Mouse (Mus musculus): ENCODE measurements around the gene Mroh2a. TPM values are rescaled to one million over a fixed set of nuclear protein-coding genes. Genes with fewer than 3 reads are reported as not detected.

Gene Mroh2a
- polyA plus RNA-seq, 1 experiment = 0.08 TPM

GRCm38 (mm10) chr1:88263778-88264177 lies 37.0 kb downstream of the Mroh2a start:
- no peak for DNase-seq
- 92% methylated on average over 5 of the region's 5 CpGs for WGBS

GRCm38 (mm10) chr1:88264237-88264868 lies 37.6 kb downstream of the Mroh2a start:
- TF ChIP-seq POLR2A (IDR thresholded peaks at IDR 0.05; ENCODE audit: low read depth, low read length) (no peak), CTCF (conservative IDR thresholded peaks at IDR 0.05; ENCODE audit: insufficient read depth, insufficient read length, low read depth, low read length) (no peak)
- Histone ChIP-seq H3K36me3 (ENCODE audit: control insufficient read depth, insufficient read depth, low read length) (peaks cover 5% of the 10 kb centered on the region; the same call in 1 of the 2 replicates), H3K4me3 (ENCODE audit: insufficient read depth, low read depth, low read length) (no peak overlapping the region), H3K27me3 (replicated peaks; ENCODE audit: control insufficient read depth, insufficient read depth, low read length) (no peaks in the 10 kb centered on the region), H3K27ac (ENCODE audit: insufficient read depth, low read depth, low read length) (no peak overlapping the region), H3K4me1 (ENCODE audit: control insufficient read depth, insufficient read depth, low read length) (no peaks in the 10 kb centered on the region; the same call in 1 of the 2 replicates)
- no peak for DNase-seq
- WGBS = 80% methylated on average over 7 of the region's 7 CpGs

More at GRCm38 (mm10) chr1:88263778-88264177, 37.0 kb downstream of the Mroh2a start:
- H3K4me1 ChIP-seq (ENCODE audit: control insufficient read depth, insufficient read depth, low read length) = no peaks in the 10 kb centered on the region; the same call in 1 of the 2 replicates
- no peak for TF ChIP-seq CTCF (conservative IDR thresholded peaks at IDR 0.05; ENCODE audit: insufficient read depth, insufficient read length, low read depth, low read length)
- TF ChIP-seq POLR2A (IDR thresholded peaks at IDR 0.05; ENCODE audit: low read depth, low read length) = no peak
- H3K4me3 ChIP-seq (ENCODE audit: insufficient read depth, low read depth, low read length) = no peak overlapping the region
- no peak overlapping the region for H3K27ac ChIP-seq (ENCODE audit: insufficient read depth, low read depth, low read length)
- no peaks in the 10 kb centered on the region for H3K27me3 ChIP-seq (replicated peaks; ENCODE audit: control insufficient read depth, insufficient read depth, low read length)
- H3K36me3 ChIP-seq (ENCODE audit: control insufficient read depth, insufficient read depth, low read length) = peaks cover 5% of the 10 kb centered on the region; the same call in 1 of the 2 replicates

GRCm38 (mm10) chr1:88264869-88265240 lies 38.1 kb downstream of the Mroh2a start:
- Histone ChIP-seq H3K27ac (ENCODE audit: insufficient read depth, low read depth, low read length) (no peak overlapping the region), H3K4me1 (ENCODE audit: control insufficient read depth, insufficient read depth, low read length) (no peaks in the 10 kb centered on the region; the same call in 1 of the 2 replicates), H3K27me3 (replicated peaks; ENCODE audit: control insufficient read depth, insufficient read depth, low read length) (no peaks in the 10 kb centered on the region), H3K36me3 (ENCODE audit: control insufficient read depth, insufficient read depth, low read length) (peaks cover 8% of the 10 kb centered on the region; the same call in 1 of the 2 replicates), H3K4me3 (ENCODE audit: insufficient read depth, low read depth, low read length) (no peak overlapping the region)
- WGBS = 75% methylated on average over 4 of the region's 4 CpGs
- DNase-seq = no peak
- TF ChIP-seq CTCF (conservative IDR thresholded peaks at IDR 0.05; ENCODE audit: insufficient read depth, insufficient read length, low read depth, low read length) (no peak), POLR2A (IDR thresholded peaks at IDR 0.05; ENCODE audit: low read depth, low read length) (no peak)

- Histone ChIP-seq H3K36me3 (ENCODE audit: control insufficient read depth, insufficient read depth, low read length) (peaks cover 8% of the 10 kb centered on the region; the same call in 1 of the 2 replicates), H3K27me3 (replicated peaks; ENCODE audit: control insufficient read depth, insufficient read depth, low read length) (no peaks in the 10 kb centered on the region), H3K27ac (ENCODE audit: insufficient read depth, low read depth, low read length) (no peak overlapping the region), H3K4me1 (ENCODE audit: control insufficient read depth, insufficient read depth, low read length) (no peaks in the 10 kb centered on the region), H3K4me3 (ENCODE audit: insufficient read depth, low read depth, low read length) (no peak overlapping the region)
- 85% methylated on average over 13 of the region's 13 CpGs for WGBS
- DNase-seq = no peak
- TF ChIP-seq CTCF (conservative IDR thresholded peaks at IDR 0.05; ENCODE audit: insufficient read depth, insufficient read length, low read depth, low read length) (no peak), POLR2A (IDR thresholded peaks at IDR 0.05; ENCODE audit: low read depth, low read length) (no peak)
Observed at GRCm38 (mm10) chr1:88266123-88266522, 39.3 kb downstream of the Mroh2a start.

- 90% methylated on average over 6 of the region's 6 CpGs for WGBS
- Histone ChIP-seq H3K4me3 (ENCODE audit: insufficient read depth, low read depth, low read length) (no peak overlapping the region), H3K36me3 (ENCODE audit: control insufficient read depth, insufficient read depth, low read length) (peaks cover 8% of the 10 kb centered on the region; the same call in 1 of the 2 replicates), H3K27ac (ENCODE audit: insufficient read depth, low read depth, low read length) (no peak overlapping the region), H3K27me3 (replicated peaks; ENCODE audit: control insufficient read depth, insufficient read depth, low read length) (no peaks in the 10 kb centered on the region), H3K4me1 (ENCODE audit: control insufficient read depth, insufficient read depth, low read length) (no peaks in the 10 kb centered on the region)
- TF ChIP-seq POLR2A (IDR thresholded peaks at IDR 0.05; ENCODE audit: low read depth, low read length) (no peak), CTCF (conservative IDR thresholded peaks at IDR 0.05; ENCODE audit: insufficient read depth, insufficient read length, low read depth, low read length) (no peak)
- DNase-seq = no peak
Observed at GRCm38 (mm10) chr1:88267489-88267888, 40.7 kb downstream of the Mroh2a start.

GRCm38 (mm10) chr1:88268070-88268469 lies 41.3 kb downstream of the Mroh2a start:
- TF ChIP-seq CTCF (conservative IDR thresholded peaks at IDR 0.05; ENCODE audit: insufficient read depth, insufficient read length, low read depth, low read length) (no peak), POLR2A (IDR thresholded peaks at IDR 0.05; ENCODE audit: low read depth, low read length) (no peak)
- H3K4me3 ChIP-seq (ENCODE audit: insufficient read depth, low read depth, low read length) = no peak overlapping the region
- H3K27ac ChIP-seq (ENCODE audit: insufficient read depth, low read depth, low read length) = no peak overlapping the region
- no peak for DNase-seq
- no peaks in the 10 kb centered on the region for H3K27me3 ChIP-seq (replicated peaks; ENCODE audit: control insufficient read depth, insufficient read depth, low read length)
- WGBS = 83% methylated on average over 6 of the region's 6 CpGs
- H3K36me3 ChIP-seq (ENCODE audit: control insufficient read depth, insufficient read depth, low read length) = peaks cover 8% of the 10 kb centered on the region; the same call in 1 of the 2 replicates
- no peaks in the 10 kb centered on the region for H3K4me1 ChIP-seq (ENCODE audit: control insufficient read depth, insufficient read depth, low read length)

GRCm38 (mm10) chr1:88269539-88270309 lies 42.9 kb downstream of the Mroh2a start:
- H3K27me3 ChIP-seq (replicated peaks; ENCODE audit: control insufficient read depth, insufficient read depth, low read length) = no peaks in the 10 kb centered on the region
- whole genome bisulfite sequencing = 90% methylated on average over 12 of the region's 12 CpGs
- H3K27ac ChIP-seq (ENCODE audit: insufficient read depth, low read depth, low read length) = no peak overlapping the region
- TF ChIP-seq CTCF (conservative IDR thresholded peaks at IDR 0.05; ENCODE audit: insufficient read depth, insufficient read length, low read depth, low read length) (no peak), POLR2A (IDR thresholded peaks at IDR 0.05; ENCODE audit: low read depth, low read length) (no peak)
- no peak for DNase-seq
- H3K4me3 ChIP-seq (ENCODE audit: insufficient read depth, low read depth, low read length) = no peak overlapping the region
- no peaks in the 10 kb centered on the region for H3K4me1 ChIP-seq (ENCODE audit: control insufficient read depth, insufficient read depth, low read length)
- peaks cover 8% of the 10 kb centered on the region; the same call in 1 of the 2 replicates for H3K36me3 ChIP-seq (ENCODE audit: control insufficient read depth, insufficient read depth, low read length)

Data from kidney, adult 2 months (tissue).